Mouse (Mus musculus) MEL (cell line): ENCODE measurements at regions not wholly inside any gene's neighbourhood (a gene's known extent, or its start where the extent isn't known, plus 50 kb on each side); places are given as distances from the start of the nearest gene placed in this dataset.

Experiments used
- DNase-seq: peaks from one replicate; pipeline ENCODE4 v3.0.0; 2011; ENCODE audit warnings: low read depth, low spot score
- H3K27ac ChIP-seq: 2 replicates; pipeline ENCODE4 v1.5.1; 2012; ENCODE audit warnings: low read depth, mild to moderate bottlenecking, control low read depth, low read length, moderate library complexity; ENCODE audit not compliant: control insufficient read depth
- H3K27me3 ChIP-seq, 2 experiments: fragments of 150-350 bp in 1 of 2; sonication (generic) in 1 of 2; 2 replicates each; pipeline ENCODE4 v1.6.1; 2012; ENCODE audit warnings: low read length in 2 of 2, mild to moderate bottlenecking in 2 of 2, improper control_type of control experiment in 1 of 2, moderate library complexity in 1 of 2; ENCODE audit not compliant: insufficient read depth in 2 of 2, control insufficient read depth in 1 of 2
- H3K36me3 ChIP-seq, 2 experiments: 2 replicates each; pipeline ENCODE4 v1.6.1; 2012 to 2014; ENCODE audit warnings: low read length in 2 of 2, improper control_type of control experiment in 1 of 2, inconsistent platforms in 1 of 2, mild to moderate bottlenecking in 1 of 2; ENCODE audit not compliant: insufficient read depth in 2 of 2, control insufficient read depth in 1 of 2
- H3K4me1 ChIP-seq, 2 experiments: fragments of 150-350 bp in 1 of 2; sonication (generic) in 1 of 2; 2 replicates each; pipeline ENCODE4 v1.6.1; 2012; ENCODE audit warnings: low read length in 2 of 2, improper control_type of control experiment in 1 of 2, mild to moderate bottlenecking in 1 of 2; ENCODE audit not compliant: insufficient read depth in 2 of 2, control insufficient read depth in 1 of 2
- H3K4me3 ChIP-seq, 2 experiments: fragments of 150-350 bp in 1 of 2; sonication (generic) in 1 of 2; 2 replicates each; pipeline ENCODE4 v1.5.1; 2012; ENCODE audit warnings: low read depth in 2 of 2, low read length in 2 of 2, mild to moderate bottlenecking in 2 of 2, moderate library complexity in 2 of 2, control low read depth in 1 of 2, improper control_type of control experiment in 1 of 2; ENCODE audit not compliant: control insufficient read depth in 1 of 2, insufficient read depth in 1 of 2
- H3K79me2 ChIP-seq: 2 replicates; pipeline ENCODE4 v1.6.1; 2012; ENCODE audit warnings: mild to moderate bottlenecking, low read length, moderate library complexity; ENCODE audit not compliant: control insufficient read depth, poor library complexity, insufficient read depth
- H3K9ac ChIP-seq: 2 replicates; pipeline ENCODE4 v1.6.1; 2012; ENCODE audit warnings: low read depth, mild to moderate bottlenecking, control low read depth, low read length, moderate library complexity; ENCODE audit not compliant: control insufficient read depth, poor library complexity, severe bottlenecking
- H3K9me3 ChIP-seq: fragments of 150-350 bp; sonication (generic); replicated peaks from 2 replicates; pipeline ENCODE4 v1.6.1; 2012; ENCODE audit warnings: mild to moderate bottlenecking, low read length, improper control_type of control experiment, moderate library complexity; ENCODE audit not compliant: insufficient read depth
- CHD1 ChIP-seq: IDR thresholded peaks from 2 replicates; pipeline ENCODE4 v1.6.1; 2012; ENCODE audit warnings: low read depth, mild to moderate bottlenecking, inconsistent platforms, low read length, improper control_type of control experiment
- CHD2 ChIP-seq: IDR thresholded peaks from 2 replicates; pipeline ENCODE4 v1.6.1; 2011; ENCODE audit warnings: low read length, improper control_type of control experiment
- E2F4 ChIP-seq: IDR thresholded peaks from 2 replicates; pipeline ENCODE4 v1.6.1; 2011; ENCODE audit warnings: low read depth, low read length, improper control_type of control experiment, borderline replicate concordance
- GABPA ChIP-seq: IDR thresholded peaks from 2 replicates; pipeline ENCODE4 v1.6.1; 2012; ENCODE audit warnings: low read depth, mild to moderate bottlenecking, inconsistent platforms, low read length, improper control_type of control experiment, moderate library complexity
- HCFC1 ChIP-seq: IDR thresholded peaks from 2 replicates; pipeline ENCODE4 v1.6.1; 2012; ENCODE audit warnings: low read depth, mild to moderate bottlenecking, inconsistent platforms, low read length, improper control_type of control experiment, moderate library complexity
- JUND ChIP-seq: IDR thresholded peaks from 2 replicates; pipeline ENCODE4 v1.6.1; 2011; ENCODE audit warnings: low read depth, mild to moderate bottlenecking, improper control_type of control experiment, low read length
- MAFK ChIP-seq: IDR thresholded peaks from 2 replicates; pipeline ENCODE4 v1.6.1; 2011; ENCODE audit warnings: low read depth, mild to moderate bottlenecking, low read length, improper control_type of control experiment, borderline replicate concordance
- MAX ChIP-seq: IDR thresholded peaks from 2 replicates; pipeline ENCODE4 v1.6.1; 2011; ENCODE audit warnings: low read length, improper control_type of control experiment
- MAZ ChIP-seq: IDR thresholded peaks from 2 replicates; pipeline ENCODE4 v1.6.1; 2012; ENCODE audit warnings: low read depth, mild to moderate bottlenecking, inconsistent platforms, low read length, improper control_type of control experiment
- MXI1 ChIP-seq: IDR thresholded peaks from 2 replicates; pipeline ENCODE4 v1.6.1; 2011; ENCODE audit warnings: mild to moderate bottlenecking, low read depth, low read length, improper control_type of control experiment
- MYC ChIP-seq: IDR thresholded peaks from 2 replicates; pipeline ENCODE4 v1.6.1; 2011; ENCODE audit warnings: low read depth, mild to moderate bottlenecking, low read length, improper control_type of control experiment, moderate library complexity
- NELFE ChIP-seq: IDR thresholded peaks from 2 replicates; pipeline ENCODE4 v1.6.1; 2011; ENCODE audit warnings: low read depth, low read length, improper control_type of control experiment
- POLR2A ChIP-seq, 2 experiments: IDR thresholded peaks; 2 replicates each; pipeline ENCODE4 v1.6.1; 2011 to 2012; ENCODE audit warnings: low read length in 2 of 2, mild to moderate bottlenecking in 2 of 2, control low read depth in 1 of 2, improper control_type of control experiment in 1 of 2, low read depth in 1 of 2, moderate library complexity in 1 of 2; ENCODE audit not compliant: control insufficient read depth in 1 of 2, insufficient read depth in 1 of 2, poor library complexity in 1 of 2
- POLR2AphosphoS5 ChIP-seq: IDR thresholded peaks from 2 replicates; pipeline ENCODE4 v1.6.1; 2012; ENCODE audit warnings: low read depth, borderline replicate concordance, mild to moderate bottlenecking, inconsistent platforms, low read length, moderate library complexity, mixed read lengths
- SIN3A ChIP-seq: IDR thresholded peaks from 2 replicates; pipeline ENCODE4 v1.6.1; 2012; ENCODE audit warnings: low read length, improper control_type of control experiment, inconsistent platforms
- SMC3 ChIP-seq: IDR thresholded peaks from 2 replicates; pipeline ENCODE4 v1.6.1; 2011; ENCODE audit warnings: low read depth, low read length, improper control_type of control experiment
- TAL1 ChIP-seq: IDR thresholded peaks from 2 replicates; pipeline ENCODE4 v1.6.1; 2012; ENCODE audit warnings: mild to moderate bottlenecking, inconsistent platforms, low read length, moderate library complexity, mixed read lengths
- UBTF ChIP-seq: IDR thresholded peaks from 2 replicates; pipeline ENCODE4 v1.6.1; 2012; ENCODE audit warnings: low read depth, mild to moderate bottlenecking, inconsistent platforms, low read length, improper control_type of control experiment, moderate library complexity, borderline replicate concordance; ENCODE audit not compliant: insufficient read depth
- USF2 ChIP-seq, 2 experiments: IDR thresholded peaks; 2 replicates each; pipeline ENCODE4 v1.6.1; 2011 to 2012; ENCODE audit warnings: improper control_type of control experiment in 2 of 2, low read length in 2 of 2, borderline replicate concordance in 1 of 2, inconsistent platforms in 1 of 2, low read depth in 1 of 2, mild to moderate bottlenecking in 1 of 2; ENCODE audit not compliant: insufficient read depth in 1 of 2
- ZC3H11A ChIP-seq: IDR thresholded peaks from 2 replicates; pipeline ENCODE4 v1.6.1; 2012; ENCODE audit warnings: low read depth, mild to moderate bottlenecking, inconsistent platforms, low read length, improper control_type of control experiment
- ZKSCAN1 ChIP-seq: IDR thresholded peaks from 2 replicates; pipeline ENCODE4 v1.6.1; 2012; ENCODE audit warnings: low read depth, mild to moderate bottlenecking, inconsistent platforms, low read length, improper control_type of control experiment, moderate library complexity
- ZMIZ1 ChIP-seq: IDR thresholded peaks from 2 replicates; pipeline ENCODE4 v1.6.1; 2012; ENCODE audit warnings: low read depth, mild to moderate bottlenecking, inconsistent platforms, low read length, improper control_type of control experiment, moderate library complexity
- ZNF384 ChIP-seq: IDR thresholded peaks from 2 replicates; pipeline ENCODE4 v1.6.1; 2012; ENCODE audit warnings: low read depth, mild to moderate bottlenecking, inconsistent platforms, low read length, improper control_type of control experiment

DNA sequence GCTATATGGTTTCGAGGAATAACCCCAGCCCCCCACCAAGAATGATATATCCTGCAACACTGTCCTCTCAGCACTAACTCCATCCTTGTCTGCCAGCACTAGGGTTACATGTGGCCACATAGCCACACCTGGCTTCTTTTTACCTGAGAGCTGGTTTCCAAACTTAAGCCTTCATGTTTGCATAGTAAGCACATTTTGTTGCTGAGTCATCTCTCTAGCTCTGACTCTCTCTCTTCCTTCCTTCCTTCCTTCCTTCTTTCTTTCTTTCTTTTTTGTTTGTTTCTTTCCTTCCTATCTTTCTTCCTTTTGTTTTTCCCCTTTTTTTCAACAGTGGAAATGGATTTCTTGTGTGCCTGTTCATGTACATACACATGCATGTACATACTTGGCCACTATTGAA lies 157.6 kb upstream of the Sash1 start:
- Histone ChIP-seq H3K27ac (no peak overlapping the region), H3K4me1 (no peaks in the 10 kb centered on the region), H3K79me2 (no peaks in the 10 kb centered on the region), H3K9me3 (no peaks in the 10 kb centered on the region), H3K9ac (no peak overlapping the region), H3K4me3 (no peak overlapping the region), H3K27me3 (no peaks in the 10 kb centered on the region), H3K36me3 (no peaks in the 10 kb centered on the region)
- no peak for DNase-seq
- no peak for TF ChIP-seq USF2 (IDR thresholded peaks at IDR 0.05; ENCODE audit: borderline replicate concordance in 1 of 2, insufficient read depth in 1 of 2, low read depth in 1 of 2, low read length in 2 of 2)
- no peak for TF ChIP-seq MAFK
- no peak for TF ChIP-seq JUND
- no peak for TF ChIP-seq UBTF
- no peak for TF ChIP-seq NELFE

DNA sequence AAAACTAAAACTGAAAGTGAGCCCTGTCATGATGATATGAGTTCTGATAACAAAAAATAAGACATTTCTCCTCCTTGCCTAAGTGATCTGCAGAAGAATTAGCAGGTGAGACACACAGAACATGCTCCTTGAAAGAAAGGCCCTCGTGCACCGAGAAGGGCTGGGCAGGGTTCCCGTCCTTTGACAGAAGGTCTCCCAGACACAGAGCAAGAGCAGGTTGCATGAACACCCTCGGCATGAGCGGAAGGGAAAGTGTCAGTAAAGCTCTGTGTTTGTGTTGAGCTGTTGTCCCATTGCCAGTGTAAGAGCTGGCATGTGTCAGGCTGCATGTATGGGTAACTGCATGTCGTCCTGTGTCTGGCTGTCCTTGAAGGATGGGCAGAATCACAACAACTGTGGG lies 144.6 kb upstream of the Sash1 start:
- Histone ChIP-seq H3K36me3 (no peaks in the 10 kb centered on the region), H3K79me2 (no peaks in the 10 kb centered on the region), H3K4me1 (no peaks in the 10 kb centered on the region), H3K9me3 (no peaks in the 10 kb centered on the region), H3K4me3 (no peak overlapping the region), H3K9ac (no peak overlapping the region), H3K27ac (no peak overlapping the region), H3K27me3 (no peaks in the 10 kb centered on the region)
- no peak for DNase-seq
- TF ChIP-seq CHD1 (no peak), MYC (no peak), ZC3H11A (no peak), CHD2 (no peak), USF2 (IDR thresholded peaks at IDR 0.05; ENCODE audit: borderline replicate concordance in 1 of 2, insufficient read depth in 1 of 2, low read depth in 1 of 2, low read length in 2 of 2) (no peak), ZMIZ1 (no peak), HCFC1 (no peak), GABPA (no peak), SIN3A (no peak), TAL1 (no peak), SMC3 (no peak), JUND (no peak), E2F4 (no peak), POLR2AphosphoS5 (no peak), MAZ (no peak), POLR2A (IDR thresholded peaks at IDR 0.05; ENCODE audit: control insufficient read depth in 1 of 2, insufficient read depth in 1 of 2, low read depth in 1 of 2, low read length in 2 of 2, poor library complexity in 1 of 2) (no peak), MXI1 (no peak), ZNF384 (no peak), ZKSCAN1 (no peak), MAX (no peak)
